Mouse (Mus musculus): ENCODE results near the gene Krt80. TPM values are rescaled to one million over a fixed set of nuclear protein-coding genes. Genes with fewer than 3 reads are reported as not detected.

Gene Krt80
- polyA plus RNA-seq, 1 experiment from 2014 or later, result 0.80 TPM

DNA sequence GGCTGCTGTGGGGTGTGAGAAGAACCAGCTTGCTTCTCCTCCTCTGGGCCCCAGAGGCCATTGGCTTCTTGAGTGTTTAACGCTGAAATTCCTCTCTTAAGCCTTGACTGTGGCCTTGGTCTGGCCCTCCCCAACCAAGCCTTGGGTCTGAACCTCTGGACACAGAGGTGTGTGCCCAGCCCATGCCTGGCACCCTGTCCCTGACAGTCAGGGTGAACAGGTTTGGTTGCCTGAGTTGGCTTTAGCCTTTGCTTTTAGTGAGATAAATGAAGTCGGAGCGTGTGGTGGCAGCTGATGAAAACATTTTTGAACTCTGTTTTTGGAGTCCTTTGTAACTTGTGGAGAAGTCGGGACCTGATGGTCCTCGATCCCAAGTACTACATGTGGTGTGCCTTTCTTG is 20.2 kb upstream of the Krt80 start:
- Histone ChIP-seq H3K9me3 (no peaks in the 10 kb centered on the region), H3K27ac (no peak overlapping the region), H3K36me3 (no peaks in the 10 kb centered on the region), H3K27me3 (ENCODE audit: insufficient read depth, poor library complexity, severe bottlenecking) (peaks cover 19% of the 10 kb centered on the region; the same call in 1 of the 2 replicates), H3K4me1 (peaks cover 36% of the 10 kb centered on the region), H3K4me3 (no peak overlapping the region)
- 82% methylated on average over 5 of the region's 5 CpGs for WGBS
- no peak for DNase-seq (ENCODE audit: low spot score)

DNA sequence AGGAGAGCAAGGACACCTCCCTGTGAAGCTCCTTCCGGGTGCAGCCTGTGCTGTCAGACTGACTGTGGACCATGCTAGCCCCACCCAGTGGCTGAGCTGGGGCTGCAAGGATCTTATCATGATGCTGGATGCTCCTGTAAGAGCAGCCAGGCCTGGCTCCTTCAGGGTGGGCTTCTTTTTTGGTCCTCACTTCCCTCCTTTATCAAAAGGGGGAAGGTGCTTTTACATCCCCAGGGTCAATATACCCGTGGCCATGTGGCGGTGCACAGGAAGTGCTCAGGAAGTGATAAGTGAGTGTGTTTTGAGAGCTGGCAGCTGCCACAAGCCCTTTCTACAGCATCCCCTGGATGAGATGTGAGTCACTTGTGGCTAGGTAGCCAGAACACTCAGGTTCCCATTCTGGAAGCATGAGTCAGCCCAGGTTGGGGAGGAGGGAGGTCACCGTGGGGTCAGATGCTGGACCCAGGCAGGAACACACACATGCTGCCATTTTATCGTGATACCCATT is 18.1 kb upstream of the Krt80 start:
- peaks cover 20% of the 10 kb centered on the region; the same call in 1 of the 2 replicates for H3K27me3 ChIP-seq (ENCODE audit: insufficient read depth, poor library complexity, severe bottlenecking)
- DNase-seq (ENCODE audit: low spot score), result no peak
- H3K4me3 ChIP-seq, result no peak overlapping the region
- WGBS, result 26% methylated on average over 5 of the region's 5 CpGs
- no peaks in the 10 kb centered on the region for H3K36me3 ChIP-seq
- peak overlapping the region; percentile 37; the same call in 1 of the 2 replicates for H3K27ac ChIP-seq
- H3K9me3 ChIP-seq, result no peaks in the 10 kb centered on the region
- peaks cover 43% of the 10 kb centered on the region for H3K4me1 ChIP-seq

DNA sequence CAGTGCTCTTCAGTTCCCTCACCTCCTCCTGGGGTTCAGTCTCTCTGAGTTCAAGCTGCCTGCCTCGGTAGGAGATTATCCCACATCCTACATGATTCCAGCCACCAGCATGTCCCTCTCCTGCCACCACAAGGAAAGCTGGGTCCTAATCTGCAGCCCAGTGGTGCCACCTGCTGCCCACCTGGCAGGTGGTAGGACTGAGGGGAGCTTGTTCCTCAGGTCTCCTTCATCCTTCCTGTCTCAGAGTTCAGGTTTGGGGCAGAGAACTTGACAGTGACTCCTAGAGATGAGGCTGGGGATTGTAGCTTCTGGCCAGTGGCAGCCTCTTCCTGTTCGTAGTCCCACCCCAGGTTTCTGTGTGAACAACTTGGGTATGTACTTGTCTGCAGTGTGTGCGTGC is 17.2 kb upstream of the Krt80 start:
- Histone ChIP-seq H3K27me3 (ENCODE audit: insufficient read depth, poor library complexity, severe bottlenecking) (peaks cover 20% of the 10 kb centered on the region), H3K27ac (0 out of 2 replicates have a peak overlapping the region, but pooled peaks have one; percentile 23), H3K4me3 (no peak overlapping the region), H3K9me3 (no peaks in the 10 kb centered on the region), H3K4me1 (peaks cover 47% of the 10 kb centered on the region), H3K36me3 (no peaks in the 10 kb centered on the region)
- 48% methylated on average over 3 of the region's 3 CpGs for WGBS
- DNase-seq (ENCODE audit: low spot score), result no peak

DNA sequence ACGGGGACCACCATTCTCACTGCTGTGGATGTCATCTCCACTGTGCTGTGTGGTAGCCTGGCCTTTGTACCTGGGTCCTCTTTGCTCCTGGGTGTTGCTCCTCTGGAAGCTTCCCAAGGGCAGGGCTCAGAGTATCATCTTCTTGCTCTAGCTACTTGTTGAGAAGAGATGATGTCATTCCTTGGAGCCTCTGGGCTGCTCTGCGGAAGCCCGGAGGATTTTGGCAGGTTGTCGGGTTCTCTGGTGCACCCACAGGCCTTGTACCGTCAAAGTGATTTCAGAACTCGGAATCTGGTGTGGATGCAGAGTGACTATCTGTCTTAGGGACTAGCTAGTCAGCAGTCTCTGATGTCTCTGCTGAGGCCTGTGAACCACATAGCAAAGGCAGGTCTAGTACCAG is 15.1 kb upstream of the Krt80 start:
- DNase-seq (ENCODE audit: low spot score), result no peak
- no peak overlapping the region for H3K27ac ChIP-seq
- WGBS, result 71% methylated on average over 6 of the region's 6 CpGs
- no peaks in the 10 kb centered on the region for H3K9me3 ChIP-seq
- peaks cover 29% of the 10 kb centered on the region for H3K27me3 ChIP-seq (ENCODE audit: insufficient read depth, poor library complexity, severe bottlenecking)
- H3K4me3 ChIP-seq, result no peak overlapping the region
- peaks cover 63% of the 10 kb centered on the region for H3K4me1 ChIP-seq
- H3K36me3 ChIP-seq, result no peaks in the 10 kb centered on the region

DNA sequence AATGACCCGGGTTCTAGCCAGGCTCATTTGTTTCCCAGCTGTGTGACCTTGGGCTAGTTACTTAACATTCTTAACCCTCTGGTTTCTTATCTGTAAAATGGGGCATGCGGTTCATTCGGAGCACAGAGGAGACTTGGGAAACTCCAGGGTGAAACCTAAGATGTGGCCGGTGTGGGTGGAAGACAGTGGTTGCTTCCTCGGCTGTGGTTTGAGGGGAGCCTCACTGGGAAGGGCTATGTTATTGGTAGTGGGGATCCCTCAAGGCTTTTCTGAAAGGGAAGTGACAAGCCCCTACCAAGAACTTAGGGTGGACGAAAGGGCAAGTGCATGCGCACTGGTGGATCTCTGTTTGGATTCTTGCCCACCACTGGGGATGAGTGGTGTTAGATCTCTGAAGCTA is 14.6 kb upstream of the Krt80 start:
- peaks cover 29% of the 10 kb centered on the region for H3K27me3 ChIP-seq (ENCODE audit: insufficient read depth, poor library complexity, severe bottlenecking)
- H3K9me3 ChIP-seq, result no peaks in the 10 kb centered on the region

DNA sequence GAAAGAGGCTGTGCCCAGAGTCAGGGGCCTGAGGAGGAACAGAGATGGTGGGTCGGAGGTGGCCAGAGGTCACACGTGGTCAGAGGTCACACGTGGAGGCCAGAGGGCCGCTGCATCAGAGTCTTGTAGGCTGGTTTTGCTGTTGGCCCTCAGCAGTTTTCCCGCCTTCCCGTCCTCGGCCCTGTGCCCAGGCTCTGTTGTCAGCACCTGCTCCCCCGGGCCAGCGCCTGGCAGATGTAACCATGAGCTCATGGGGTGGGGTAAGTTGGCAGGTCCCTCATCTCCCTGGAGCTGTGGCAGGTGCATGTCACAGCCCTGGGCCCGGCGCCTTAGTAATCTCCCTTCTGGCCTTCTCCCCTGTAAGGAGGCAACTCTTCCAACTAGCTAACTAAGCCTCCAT is 12.8 kb upstream of the Krt80 start:
- H3K4me1 ChIP-seq, result peaks cover 50% of the 10 kb centered on the region

More for the DNA sequence above, 14.6 kb upstream of the Krt80 start:
- WGBS, result 65% methylated on average over 7 of the region's 7 CpGs
- no peak overlapping the region for H3K27ac ChIP-seq
- H3K4me1 ChIP-seq, result peaks cover 63% of the 10 kb centered on the region
- no peaks in the 10 kb centered on the region for H3K36me3 ChIP-seq
- no peak for DNase-seq (ENCODE audit: low spot score)
- no peak overlapping the region for H3K4me3 ChIP-seq

DNA sequence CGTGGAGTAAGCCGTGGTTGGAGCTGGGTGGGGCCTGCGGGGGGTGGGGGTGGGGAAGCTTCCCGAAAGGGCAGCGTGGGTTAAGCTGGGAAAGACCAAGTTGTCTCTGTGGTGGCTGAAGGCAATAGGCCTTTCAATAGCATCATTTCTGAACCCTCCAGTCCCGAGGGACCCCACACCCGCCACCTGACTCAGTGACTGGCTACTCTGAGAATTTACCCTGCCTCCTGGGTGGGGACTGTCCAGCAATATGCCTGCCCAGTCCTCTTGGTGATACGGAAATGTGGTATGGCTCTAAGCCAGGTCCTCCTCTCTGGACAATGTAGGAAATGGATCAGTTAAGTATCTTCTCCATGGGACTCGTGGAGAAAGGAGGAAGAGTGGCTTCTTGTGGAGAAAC is 11.8 kb upstream of the Krt80 start:
- peaks cover 43% of the 10 kb centered on the region for H3K4me1 ChIP-seq
- no peaks in the 10 kb centered on the region for H3K36me3 ChIP-seq
- 53% methylated on average over 9 of the region's 9 CpGs for WGBS
- H3K4me3 ChIP-seq, result no peak overlapping the region
- H3K9me3 ChIP-seq, result no peaks in the 10 kb centered on the region
- H3K27ac ChIP-seq, result no peak overlapping the region
- DNase-seq (ENCODE audit: low spot score), result no peak
- peaks cover 38% of the 10 kb centered on the region for H3K27me3 ChIP-seq (ENCODE audit: insufficient read depth, poor library complexity, severe bottlenecking)

More for the DNA sequence above, 12.8 kb upstream of the Krt80 start:
- Histone ChIP-seq H3K36me3 (no peaks in the 10 kb centered on the region), H3K27ac (no peak overlapping the region), H3K9me3 (no peaks in the 10 kb centered on the region), H3K4me3 (no peak overlapping the region), H3K27me3 (ENCODE audit: insufficient read depth, poor library complexity, severe bottlenecking) (peaks cover 36% of the 10 kb centered on the region)
- no peak for DNase-seq (ENCODE audit: low spot score)
- 77% methylated on average over 11 of the region's 11 CpGs for WGBS

DNA sequence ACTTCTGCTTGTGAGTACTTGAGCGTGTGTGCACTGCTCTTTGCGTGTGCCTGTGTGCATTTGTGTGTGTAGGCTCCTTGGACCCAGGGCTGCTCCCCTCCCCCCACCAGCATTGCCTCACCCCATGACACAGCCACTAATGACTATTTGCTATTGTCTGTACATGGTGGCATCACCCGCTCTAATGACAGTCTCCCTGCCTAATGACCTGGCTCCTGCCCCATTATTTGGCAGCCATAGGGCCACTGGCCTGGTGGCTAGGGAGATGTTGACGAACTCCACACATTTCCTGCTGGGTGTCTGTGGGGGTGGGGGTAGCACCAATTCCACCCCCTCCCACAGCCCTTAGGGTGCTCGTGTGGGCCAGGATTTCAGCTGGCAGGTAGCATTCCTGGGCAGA is 8.7 kb upstream of the Krt80 start:
- no peak for DNase-seq (ENCODE audit: low spot score)
- H3K36me3 ChIP-seq, result no peaks in the 10 kb centered on the region
- peaks cover 55% of the 10 kb centered on the region for H3K27me3 ChIP-seq (ENCODE audit: insufficient read depth, poor library complexity, severe bottlenecking)
- H3K4me1 ChIP-seq, result peaks cover 47% of the 10 kb centered on the region
- WGBS, result 78% methylated on average over 5 of the region's 5 CpGs
- H3K27ac ChIP-seq, result no peak overlapping the region
- H3K9me3 ChIP-seq, result no peaks in the 10 kb centered on the region
- no peak overlapping the region for H3K4me3 ChIP-seq

DNA sequence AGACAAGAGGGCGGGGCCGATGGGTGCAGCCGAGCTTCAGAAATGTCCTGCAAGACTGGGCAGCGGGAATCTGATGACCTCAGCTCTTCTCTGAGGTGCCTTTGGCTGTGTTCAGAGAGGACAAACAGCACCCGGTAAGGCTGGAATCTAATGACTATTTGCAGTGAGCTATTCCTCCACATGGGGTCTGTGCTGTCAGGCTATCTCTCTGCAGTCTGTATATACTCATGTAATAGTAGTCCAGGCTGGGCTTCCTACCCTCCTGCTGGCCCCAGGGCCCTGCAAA is 6.8 kb upstream of the Krt80 start:
- Histone ChIP-seq H3K27me3 (ENCODE audit: insufficient read depth, poor library complexity, severe bottlenecking) (peaks cover 47% of the 10 kb centered on the region), H3K9me3 (no peaks in the 10 kb centered on the region), H3K4me3 (no peak overlapping the region), H3K27ac (no peak overlapping the region), H3K4me1 (peaks cover 56% of the 10 kb centered on the region), H3K36me3 (no peaks in the 10 kb centered on the region)
- WGBS, result 51% methylated on average over 5 of the region's 5 CpGs
- DNase-seq (ENCODE audit: low spot score), result no peak

DNA sequence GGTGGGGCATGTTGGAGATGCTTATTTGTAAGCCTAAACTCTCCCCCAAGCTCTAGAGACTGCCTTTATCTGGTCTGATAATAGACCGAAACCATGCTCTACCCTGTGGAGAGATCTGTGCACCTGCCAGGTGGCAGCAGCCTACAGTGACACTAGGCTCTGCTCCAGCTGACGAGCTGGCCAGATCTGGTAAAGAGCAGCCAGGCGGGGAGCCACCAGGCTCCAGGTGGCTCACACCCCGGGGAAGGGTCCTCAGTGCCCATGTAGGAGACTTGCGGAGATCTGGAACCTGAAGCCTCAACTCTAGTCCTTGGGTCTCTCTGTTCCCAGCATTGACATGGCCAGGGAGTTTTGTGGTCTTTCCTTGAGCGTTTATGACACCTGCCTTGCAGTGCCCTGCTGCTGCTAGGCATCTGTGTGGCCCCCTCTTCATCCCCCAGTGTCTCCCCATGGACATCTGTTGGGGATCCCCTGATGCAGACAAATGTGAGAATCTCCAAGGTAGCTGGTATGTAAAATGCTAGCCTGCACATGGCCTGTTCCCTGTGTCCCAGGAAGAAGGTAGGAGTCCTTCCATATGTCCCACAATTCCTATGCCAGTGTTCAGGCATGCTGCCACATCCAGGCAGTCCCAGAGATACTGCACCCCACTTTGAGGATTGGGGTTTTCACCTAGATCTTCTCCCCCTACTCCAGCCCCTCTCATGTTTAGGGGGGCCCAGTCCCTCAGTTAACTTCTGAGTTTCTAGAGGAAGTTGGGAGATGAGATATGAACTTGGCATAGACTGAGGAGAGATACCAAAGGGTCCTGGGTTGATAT is 6.2 kb upstream of the Krt80 start:
- Histone ChIP-seq H3K36me3 (no peaks in the 10 kb centered on the region), H3K27ac (no peak overlapping the region), H3K4me1 (peaks cover 56% of the 10 kb centered on the region), H3K27me3 (ENCODE audit: insufficient read depth, poor library complexity, severe bottlenecking) (peaks cover 47% of the 10 kb centered on the region), H3K9me3 (no peaks in the 10 kb centered on the region), H3K4me3 (no peak overlapping the region)
- no peak for DNase-seq (ENCODE audit: low spot score)
- 67% methylated on average over 6 of the region's 6 CpGs for WGBS

DNA sequence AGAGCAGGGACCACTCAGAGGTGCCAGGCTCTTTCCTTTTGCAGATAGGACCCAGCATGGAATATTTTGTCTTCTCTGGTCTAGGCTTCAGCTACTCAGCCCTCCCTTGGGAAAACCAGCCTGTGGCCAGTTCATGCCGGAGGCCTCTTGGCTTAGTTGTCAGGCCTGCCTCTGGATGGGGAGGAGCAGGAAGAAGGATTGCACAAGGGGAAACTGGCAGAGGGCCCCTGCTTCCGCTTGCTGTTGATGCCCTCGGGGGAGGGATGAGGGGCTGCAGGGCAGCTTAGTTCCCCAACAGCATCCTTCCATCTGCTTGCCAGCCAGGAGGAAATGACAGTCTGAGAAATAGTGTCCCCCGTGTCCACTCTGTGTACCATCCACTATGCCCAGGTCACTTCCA is 4.9 kb upstream of the Krt80 start:
- H3K9me3 ChIP-seq, result no peaks in the 10 kb centered on the region
- H3K27ac ChIP-seq, result peak overlapping the region; percentile 17; the same call in 1 of the 2 replicates
- WGBS, result 49% methylated on average over 4 of the region's 4 CpGs
- no peak overlapping the region for H3K4me3 ChIP-seq
- H3K4me1 ChIP-seq, result peaks cover 63% of the 10 kb centered on the region
- H3K36me3 ChIP-seq, result no peaks in the 10 kb centered on the region
- peaks cover 43% of the 10 kb centered on the region for H3K27me3 ChIP-seq (ENCODE audit: insufficient read depth, poor library complexity, severe bottlenecking)
- DNase-seq (ENCODE audit: low spot score), result no peak

DNA sequence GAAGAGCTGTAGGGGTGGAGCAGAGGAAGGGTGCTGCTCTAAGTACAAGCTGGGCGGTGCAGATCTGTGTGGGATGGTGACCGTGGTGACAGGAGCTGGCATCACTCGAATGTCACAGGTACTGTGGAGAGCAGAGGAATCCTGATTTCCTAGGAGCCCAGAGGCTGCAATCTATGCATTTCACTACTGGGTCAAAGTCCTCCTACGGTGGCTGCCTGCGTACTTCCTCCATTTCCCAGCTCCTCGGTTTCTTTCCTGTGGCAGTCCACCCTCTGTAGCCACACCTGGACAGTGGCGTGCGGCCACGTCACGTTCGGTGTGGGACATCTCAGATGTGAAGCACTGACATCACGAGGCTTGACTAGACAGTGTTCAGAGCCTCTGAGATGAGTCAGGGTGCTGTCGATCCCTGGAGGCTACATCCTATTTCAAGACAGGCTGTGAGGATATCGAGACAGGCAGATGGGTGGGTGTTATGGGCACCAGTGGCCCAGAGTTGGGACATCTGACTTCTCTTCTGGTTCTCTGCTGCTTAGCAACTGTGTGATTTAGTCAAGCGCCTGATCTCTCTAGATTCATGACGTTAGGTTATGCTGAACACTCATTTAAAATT is 3.4 kb upstream of the Krt80 start:
- peaks cover 77% of the 10 kb centered on the region for H3K4me1 ChIP-seq

More for the DNA sequence above, 3.4 kb upstream of the Krt80 start:
- Histone ChIP-seq H3K27me3 (ENCODE audit: insufficient read depth, poor library complexity, severe bottlenecking) (peaks cover 41% of the 10 kb centered on the region), H3K4me3 (no peak overlapping the region), H3K9me3 (no peaks in the 10 kb centered on the region), H3K27ac (peak overlapping the region; percentile 62; the same call in 1 of the 2 replicates), H3K36me3 (no peaks in the 10 kb centered on the region)
- 83% methylated on average over 16 of the region's 16 CpGs for WGBS
- no peak for DNase-seq (ENCODE audit: low spot score)

Measured in heart, embryonic 10.5 days (tissue).